Mouse (Mus musculus): Measurements from ENCODE around the gene Ccdc87. TPM values are rescaled to one million over a fixed set of nuclear protein-coding genes. Genes with fewer than 3 reads are reported as not detected.

The Ccdc87 gene
- polyA plus RNA-seq, 1 experiment from 2014 or later, result 0.35 TPM

- H3K27ac ChIP-seq (replicated peaks), result no peak overlapping the region
Measured at GRCm38 (mm10) chr19:4876755-4877154, 37.6 kb downstream of the Ccdc87 start.

GRCm38 (mm10) chr19:4877785-4878184 is 38.6 kb downstream of the Ccdc87 start, which contains the start of gene Actn3:
Gene Actn3 (minus strand): TSS chr19:4877909.
- Histone ChIP-seq H3K4me2 (peak within 1 kb of the TSS; percentile 84), H3K27ac (replicated peaks) (peak within 1 kb of the TSS; percentile 80)
- ATAC-seq (ENCODE audit: low read depth), result no peak; the same call in 1 of the 2 replicates

More at GRCm38 (mm10) chr19:4876755-4877154, 37.6 kb downstream of the Ccdc87 start:
- Histone ChIP-seq H3K36me3 (0 out of 2 replicates have a peak, but pooled peaks cover 4% of the 10 kb centered on the region), H3K4me1 (replicated peaks) (peaks cover 24% of the 10 kb centered on the region), H3K9ac (no peak overlapping the region), H3K9me3 (no peaks in the 10 kb centered on the region), H3K4me2 (no peak overlapping the region), H3K27me3 (peaks cover 6% of the 10 kb centered on the region; the same call in 1 of the 2 replicates), H3K4me3 (no peak overlapping the region)
- no peak for ATAC-seq (ENCODE audit: low read depth)
- WGBS, result 78% methylated on average over 3 of the region's 3 CpGs

GRCm38 (mm10) chr19:4878405-4879323 is 39.5 kb downstream of the Ccdc87 start, which contains the start of gene Zdhhc24:
Gene Zdhhc24 (plus strand): TSS chr19:4878668.
- H3K4me1 ChIP-seq (replicated peaks), result peaks cover 24% of the 10 kb centered on the region
- H3K4me2 ChIP-seq, result peak within 1 kb of the TSS; percentile 84
- H3K27me3 ChIP-seq, result peaks cover 6% of the 10 kb centered on the region; the same call in 1 of the 2 replicates
- peak; percentile 98 for ATAC-seq (ENCODE audit: low read depth)
- H3K4me3 ChIP-seq, result peak within 1 kb of the TSS; percentile 91
- no peaks in the 10 kb centered on the region for H3K9me3 ChIP-seq
- peak within 1 kb of the TSS; percentile 80 for H3K27ac ChIP-seq (replicated peaks)
- peak within 1 kb of the TSS; percentile 93 for H3K9ac ChIP-seq
- 0 out of 2 replicates have a peak, but pooled peaks cover 9% of the 10 kb centered on the region for H3K36me3 ChIP-seq
- WGBS, result 2% methylated on average over 52 of the region's 52 CpGs

More at GRCm38 (mm10) chr19:4877785-4878184, 38.6 kb downstream of the Ccdc87 start, which contains the start of gene Actn3:
- WGBS, result 5% methylated on average over 17 of the region's 17 CpGs
- Histone ChIP-seq H3K4me1 (replicated peaks) (peaks cover 24% of the 10 kb centered on the region), H3K36me3 (0 out of 2 replicates have a peak, but pooled peaks cover 4% of the 10 kb centered on the region), H3K9me3 (no peaks in the 10 kb centered on the region), H3K27me3 (peaks cover 6% of the 10 kb centered on the region; the same call in 1 of the 2 replicates), H3K9ac (peak within 1 kb of the TSS; percentile 93), H3K4me3 (peak within 1 kb of the TSS; percentile 91)

GRCm38 (mm10) chr19:4879324-4879703 is 40.1 kb downstream of the Ccdc87 start:
- peaks cover 24% of the 10 kb centered on the region for H3K4me1 ChIP-seq (replicated peaks)
- H3K4me2 ChIP-seq, result peak overlapping the region; percentile 84
- H3K9me3 ChIP-seq, result no peaks in the 10 kb centered on the region
- H3K9ac ChIP-seq, result peak overlapping the region; percentile 93
- H3K27me3 ChIP-seq, result peaks cover 6% of the 10 kb centered on the region; the same call in 1 of the 2 replicates
- 69% methylated on average over 10 of the region's 10 CpGs for WGBS
- no peak overlapping the region for H3K27ac ChIP-seq (replicated peaks)
- 0 out of 2 replicates have a peak, but pooled peaks cover 15% of the 10 kb centered on the region for H3K36me3 ChIP-seq
- ATAC-seq (ENCODE audit: low read depth), result no peak
- peak overlapping the region; percentile 91 for H3K4me3 ChIP-seq

- Histone ChIP-seq H3K27ac (replicated peaks) (no peak overlapping the region), H3K4me3 (no peak overlapping the region), H3K9ac (no peak overlapping the region), H3K4me2 (no peak overlapping the region), H3K36me3 (peaks cover 20% of the 10 kb centered on the region), H3K27me3 (no peaks in the 10 kb centered on the region), H3K9me3 (no peaks in the 10 kb centered on the region), H3K4me1 (replicated peaks) (peaks cover 20% of the 10 kb centered on the region)
- ATAC-seq (ENCODE audit: low read depth), result no peak
- WGBS, result 83% methylated on average over 4 of the region's 4 CpGs
Measured at GRCm38 (mm10) chr19:4883961-4884360, 44.8 kb downstream of the Ccdc87 start.

- peaks cover 59% of the 10 kb centered on the region for H3K36me3 ChIP-seq
- ATAC-seq (ENCODE audit: low read depth), result no peak
- WGBS, result 90% methylated on average over 10 of the region's 10 CpGs
- no peak overlapping the region for H3K27ac ChIP-seq (replicated peaks)
- no peaks in the 10 kb centered on the region for H3K9me3 ChIP-seq
- H3K9ac ChIP-seq, result no peak overlapping the region
- H3K4me2 ChIP-seq, result no peak overlapping the region
- 0 out of 2 replicates have a peak, but pooled peaks cover 5% of the 10 kb centered on the region for H3K4me1 ChIP-seq (replicated peaks)
- H3K27me3 ChIP-seq, result no peaks in the 10 kb centered on the region
- no peak overlapping the region for H3K4me3 ChIP-seq
Measured at GRCm38 (mm10) chr19:4889791-4890190, 50.6 kb downstream of the Ccdc87 start.

GRCm38 (mm10) chr19:4891798-4892197 is 52.6 kb downstream of the Ccdc87 start:
- H3K36me3 ChIP-seq, result peaks cover 70% of the 10 kb centered on the region

More at GRCm38 (mm10) chr19:4891798-4892197, 52.6 kb downstream of the Ccdc87 start:
- no peak for ATAC-seq (ENCODE audit: low read depth)
- Histone ChIP-seq H3K4me3 (no peak overlapping the region), H3K27me3 (no peaks in the 10 kb centered on the region), H3K4me1 (replicated peaks) (0 out of 2 replicates have a peak, but pooled peaks cover 5% of the 10 kb centered on the region), H3K9ac (no peak overlapping the region), H3K9me3 (no peaks in the 10 kb centered on the region), H3K4me2 (no peak overlapping the region), H3K27ac (replicated peaks) (no peak overlapping the region)
- WGBS, result 81% methylated on average over 3 of the region's 3 CpGs

Other genes starting within 250 kb of the Ccdc87 start
- 10.5 and 10.9 TPM in 2 replicates for gene Lrfn4, start 223.7 kb upstream of the Ccdc87 start, polyA plus RNA-seq (2015; fragmentation: Nextera tagmentation; extraction: Ambion mirVana)
- gene Rce1, start 213.7 kb upstream of the Ccdc87 start, polyA plus RNA-seq (2015; fragmentation: Nextera tagmentation; extraction: Ambion mirVana), result 51.8 and 56.0 TPM in 2 replicates
- 5.3 and 5.7 TPM in 2 replicates for gene Gm960, start 140.7 kb upstream of the Ccdc87 start, polyA plus RNA-seq (2015; fragmentation: Nextera tagmentation; extraction: Ambion mirVana)
- 29.5 and 30.4 TPM in 2 replicates for gene Sptbn2, start 128.2 kb upstream of the Ccdc87 start, polyA plus RNA-seq (2015; fragmentation: Nextera tagmentation; extraction: Ambion mirVana)
- 164 and 184 TPM in 2 replicates for gene Rbm4b, start 82.9 kb upstream of the Ccdc87 start, polyA plus RNA-seq (2015; fragmentation: Nextera tagmentation; extraction: Ambion mirVana)
- 94.7 and 110 TPM in 2 replicates for gene Rbm4, start 45.5 kb upstream of the Ccdc87 start, polyA plus RNA-seq (2015; fragmentation: Nextera tagmentation; extraction: Ambion mirVana)
- 28.5 and 37.3 TPM in 2 replicates for gene Gm21992, start 27.8 kb upstream of the Ccdc87 start, polyA plus RNA-seq (2015; fragmentation: Nextera tagmentation; extraction: Ambion mirVana)
- gene Rbm14, start 27.7 kb upstream of the Ccdc87 start, polyA plus RNA-seq (2015; fragmentation: Nextera tagmentation; extraction: Ambion mirVana), result 64.0 and 69.5 TPM in 2 replicates
- 43.7 and 44.7 TPM in 2 replicates for gene Ccs, start within 50 bp of the Ccdc87 start, polyA plus RNA-seq (2015; fragmentation: Nextera tagmentation; extraction: Ambion mirVana)
- 66.7 and 70.4 TPM in 2 replicates for gene Ctsf, start 15.8 kb downstream of the Ccdc87 start, polyA plus RNA-seq (2015; fragmentation: Nextera tagmentation; extraction: Ambion mirVana)
- gene Actn3, start 38.5 kb downstream of the Ccdc87 start, polyA plus RNA-seq (2015; fragmentation: Nextera tagmentation; extraction: Ambion mirVana), result 3.1 and 3.2 TPM in 2 replicates
- 19.5 and 22.1 TPM in 2 replicates for gene Zdhhc24, start 39.3 kb downstream of the Ccdc87 start, polyA plus RNA-seq (2015; fragmentation: Nextera tagmentation; extraction: Ambion mirVana)
- 7.6 and 9.4 TPM in 2 replicates for gene Bbs1, start 67.3 kb downstream of the Ccdc87 start, polyA plus RNA-seq (2015; fragmentation: Nextera tagmentation; extraction: Ambion mirVana)
- 109 and 120 TPM in 2 replicates for gene Dpp3, start 88.9 kb downstream of the Ccdc87 start, polyA plus RNA-seq (2015; fragmentation: Nextera tagmentation; extraction: Ambion mirVana)
- 8.1 and 9.3 TPM in 2 replicates for gene Peli3, start 103.8 kb downstream of the Ccdc87 start, polyA plus RNA-seq (2015; fragmentation: Nextera tagmentation; extraction: Ambion mirVana)
- gene Mrpl11, start 122.8 kb downstream of the Ccdc87 start, polyA plus RNA-seq (2015; fragmentation: Nextera tagmentation; extraction: Ambion mirVana), result 105 and 117 TPM in 2 replicates
- 0.12 and 0.25 TPM in 2 replicates for gene Npas4, start 150.9 kb downstream of the Ccdc87 start, polyA plus RNA-seq (2015; fragmentation: Nextera tagmentation; extraction: Ambion mirVana)
- 7.9 TPM in 2 replicates for gene Slc29a2, start 184.5 kb downstream of the Ccdc87 start, polyA plus RNA-seq (2015; fragmentation: Nextera tagmentation; extraction: Ambion mirVana)
- gene B4gat1, start 199.5 kb downstream of the Ccdc87 start, polyA plus RNA-seq (2015; fragmentation: Nextera tagmentation; extraction: Ambion mirVana), result 61.1 and 64.5 TPM in 2 replicates
- 3.1 and 5.1 TPM in 2 replicates for gene AC124502.3, start 199.5 kb downstream of the Ccdc87 start, polyA plus RNA-seq (2015; fragmentation: Nextera tagmentation; extraction: Ambion mirVana)
- gene Brms1, start 202.0 kb downstream of the Ccdc87 start, polyA plus RNA-seq (2015; fragmentation: Nextera tagmentation; extraction: Ambion mirVana), result 43.5 and 51.7 TPM in 2 replicates
- 1.4 TPM in 2 replicates for gene Rin1, start 211.1 kb downstream of the Ccdc87 start, polyA plus RNA-seq (2015; fragmentation: Nextera tagmentation; extraction: Ambion mirVana)
- 26.3 and 28.2 TPM in 2 replicates for gene Cd248, start 228.7 kb downstream of the Ccdc87 start, polyA plus RNA-seq (2015; fragmentation: Nextera tagmentation; extraction: Ambion mirVana)
- 8.4 and 10.1 TPM in 2 replicates for gene Tmem151a, start 246.2 kb downstream of the Ccdc87 start, polyA plus RNA-seq (2015; fragmentation: Nextera tagmentation; extraction: Ambion mirVana)
- gene Yif1a, start 249.2 kb downstream of the Ccdc87 start, polyA plus RNA-seq (2015; fragmentation: Nextera tagmentation; extraction: Ambion mirVana), result 51.3 and 67.5 TPM in 2 replicates